Mouse (Mus musculus): ENCODE data around the gene Gm2001.
"Not testable (repeated sequence)": the region's sequence is repeated elsewhere in the genome, so short reads cannot be mapped to it uniquely, and the experiment has no call there.

Gene Gm2001

DNA sequence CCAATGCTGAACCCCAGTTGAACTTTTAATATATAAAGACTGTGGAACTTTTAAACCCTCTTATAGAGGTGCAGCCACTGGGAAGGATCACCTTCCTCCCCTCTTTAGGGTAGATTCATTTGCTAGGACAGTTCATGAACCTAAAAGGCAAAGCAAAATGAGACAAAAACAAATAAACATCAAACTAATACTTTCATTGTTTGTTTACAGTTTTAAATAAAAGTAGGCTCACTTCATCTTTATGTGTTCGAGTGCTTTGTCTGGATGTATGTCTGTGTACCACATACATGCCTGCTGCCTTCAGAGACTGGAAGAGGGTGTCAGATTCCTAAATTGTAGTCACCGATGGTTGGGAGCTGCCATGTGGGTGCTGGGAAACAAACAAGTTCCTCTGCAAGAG is at the start of gene Gm2001:
Gm2001 (minus strand) TSS at position 101 of the 400 bp plus-strand sequence.
- in situ Hi-C loops (cut with MboI, MseI), result not testable (repeated sequence)

DNA sequence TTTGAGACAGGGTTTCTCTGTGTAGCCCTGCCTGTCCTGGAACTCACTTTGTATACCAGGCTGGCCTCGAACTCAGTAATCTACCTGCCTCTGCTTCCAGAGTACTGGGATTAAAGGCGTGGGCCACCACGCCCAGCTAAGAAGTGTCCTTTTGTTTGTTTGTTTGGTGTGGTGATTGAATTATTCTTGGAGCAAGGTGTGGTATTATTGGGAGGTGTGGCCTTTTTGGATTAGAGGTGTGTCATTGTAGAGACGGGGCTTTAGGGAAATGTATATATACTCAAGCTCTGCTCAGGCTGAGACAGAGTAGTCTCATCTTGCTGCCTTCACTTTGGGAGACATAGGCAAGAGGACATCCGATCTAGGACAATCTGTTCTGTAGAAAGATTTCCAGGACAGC is 31.6 kb upstream of the Gm2001 start, which contains the start of gene Gm2016:
Gm2016 (plus strand) TSS at position 301 of the 400 bp plus-strand sequence.
- in situ Hi-C loops (cut with MboI, MseI), result not testable (repeated sequence)

DNA sequence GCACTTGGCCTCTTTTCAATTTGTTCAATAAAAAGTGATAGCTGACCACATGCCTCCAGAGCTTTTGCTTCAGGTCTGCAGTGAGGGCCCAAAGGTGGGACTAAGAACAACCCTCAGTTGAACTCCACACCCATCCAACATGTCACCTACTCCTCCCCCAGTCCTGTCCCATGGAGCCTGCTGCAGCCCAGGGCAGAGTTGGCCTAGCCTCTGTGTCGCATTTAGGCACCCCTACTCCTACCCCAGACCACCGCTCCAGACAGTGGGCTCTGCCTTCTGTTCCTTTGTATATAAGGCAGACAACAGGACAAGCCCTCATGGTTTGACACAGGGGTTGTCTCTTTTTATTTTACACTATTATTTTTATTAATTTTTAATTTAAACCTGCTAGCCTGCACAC is 21.9 kb upstream of the Gm2001 start:
- in situ Hi-C loops (cut with MboI, MseI), result not testable (repeated sequence)

DNA sequence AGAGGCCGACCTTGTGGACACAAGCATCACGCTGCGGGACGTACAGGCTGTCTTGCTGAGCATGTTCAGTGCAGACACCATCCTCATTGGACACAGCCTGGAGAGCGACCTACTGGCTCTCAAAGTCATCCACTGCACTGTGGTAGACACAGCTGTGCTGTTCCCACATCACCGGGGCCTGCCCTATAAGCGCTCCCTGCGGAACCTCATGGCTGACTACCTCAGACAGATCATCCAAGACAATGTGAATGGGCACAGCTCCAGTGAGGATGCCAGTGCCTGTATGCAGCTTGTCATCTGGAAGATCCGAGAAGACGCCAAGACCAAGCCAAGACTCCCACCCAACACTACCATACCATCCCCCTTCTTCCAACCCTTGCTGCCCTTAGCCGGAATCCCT is 21.5 kb upstream of the Gm2001 start:
- in situ Hi-C loops (cut with MboI, MseI), result not testable (repeated sequence)

DNA sequence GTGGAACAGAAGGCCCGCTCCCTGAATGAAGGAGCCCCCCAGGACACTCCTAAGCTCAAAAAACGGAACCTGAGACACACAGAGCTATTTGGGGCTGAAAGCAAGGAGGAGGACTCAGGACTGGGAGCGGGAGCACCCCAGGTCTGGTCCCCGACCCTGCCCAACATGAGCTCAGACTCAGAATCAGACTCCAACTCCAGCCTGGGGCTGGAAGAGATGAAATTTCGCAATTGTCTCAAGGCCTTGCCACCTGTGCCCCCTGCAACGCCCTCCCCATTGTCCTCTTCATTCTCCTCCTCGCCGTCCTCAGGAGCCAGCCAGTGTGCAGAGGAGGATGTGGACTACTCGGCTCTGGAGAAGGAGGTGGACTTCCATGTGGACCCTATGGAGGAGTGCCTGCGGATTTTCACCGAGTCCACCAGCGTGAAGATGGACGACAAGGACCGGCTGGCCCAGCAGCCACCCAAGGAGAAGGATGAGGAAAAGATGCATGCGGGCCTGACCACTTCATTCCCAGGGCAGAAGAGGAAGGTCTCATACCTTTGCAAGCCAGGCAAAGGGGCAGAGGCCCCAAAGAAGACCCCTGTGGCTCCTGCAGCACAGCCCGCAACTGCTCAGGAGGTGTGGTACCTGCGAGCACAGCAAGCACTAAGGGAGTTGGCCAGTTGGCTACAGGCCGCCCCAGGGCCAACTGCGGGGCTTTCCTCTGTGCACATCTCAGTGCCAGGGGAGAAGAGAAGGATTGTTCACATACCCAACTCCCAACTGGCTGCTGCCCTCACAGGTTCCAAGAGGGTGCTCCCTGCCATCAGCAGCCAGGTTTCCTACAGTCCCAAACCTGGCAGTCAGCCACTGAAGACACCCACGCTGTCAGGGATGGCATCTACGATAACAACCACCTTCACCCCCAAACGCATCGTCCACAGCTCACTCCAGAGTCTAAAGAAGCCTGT is 19.9 kb upstream of the Gm2001 start:
- in situ Hi-C loops (cut with MboI, MseI), result not testable (repeated sequence)

DNA sequence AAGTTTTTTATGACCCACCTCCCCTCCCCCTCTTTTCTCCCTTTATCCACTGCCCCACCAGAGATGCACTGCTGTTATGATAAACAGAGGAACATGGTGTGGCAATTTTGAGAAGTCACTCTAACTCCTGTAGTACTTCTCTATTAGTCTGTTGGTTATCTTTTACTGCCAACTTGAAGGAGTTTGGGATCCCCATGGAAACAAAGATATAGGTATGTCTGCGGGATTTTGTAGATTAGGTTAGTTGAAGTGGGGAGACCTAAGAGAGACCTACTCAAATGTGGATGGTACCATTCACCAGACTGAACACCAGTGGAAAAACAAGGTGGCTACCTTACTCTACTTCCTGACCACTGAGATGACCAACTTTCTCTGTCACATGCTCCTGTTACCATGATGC is 13.9 kb upstream of the Gm2001 start:
- in situ Hi-C loops (cut with MboI, MseI), result not testable (repeated sequence)

DNA sequence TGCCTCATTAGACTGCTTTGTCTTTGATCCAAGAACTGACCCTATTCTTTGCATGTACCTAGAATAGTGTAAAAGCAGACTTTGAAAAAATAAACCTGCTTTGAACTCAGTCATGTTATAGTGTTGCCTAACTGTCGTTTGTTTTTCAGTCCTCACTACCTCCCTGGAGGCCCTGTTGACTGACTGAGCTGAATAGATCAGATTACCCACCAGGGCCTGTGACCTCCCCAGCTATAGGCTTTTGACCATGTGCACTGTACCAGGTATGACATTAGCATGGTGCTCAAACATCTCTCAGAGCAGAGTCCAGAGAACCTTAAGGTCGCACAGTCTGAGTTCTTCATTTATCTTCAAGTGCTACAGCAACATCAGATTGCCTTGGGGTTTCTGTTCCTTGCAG is 8.5 kb upstream of the Gm2001 start:
- in situ Hi-C loops (cut with MboI, MseI), result loop anchor here (5.0 kb wide), 1 partner anchor 193 kb away; no protein-coding TSS in a partner anchor

DNA sequence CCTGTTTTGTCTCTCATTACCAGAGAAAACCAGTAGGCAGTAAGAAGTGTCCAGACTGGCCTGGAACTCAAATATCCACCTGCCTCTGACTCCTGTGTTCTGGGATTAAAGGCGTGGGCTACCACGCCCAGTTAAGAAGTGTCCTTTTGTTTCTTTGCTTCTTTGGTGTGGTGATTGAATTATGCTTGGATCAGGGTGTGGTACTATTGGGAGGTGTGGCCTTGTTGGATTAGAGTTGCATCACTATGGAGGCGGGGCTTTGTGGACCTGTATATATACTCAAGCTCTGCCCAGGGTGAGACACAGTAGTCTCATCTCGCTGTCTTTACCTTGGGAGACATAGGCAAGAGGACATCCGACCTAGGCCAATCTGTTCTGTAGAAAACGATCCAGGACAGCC is 25.9 kb downstream of the Gm2001 start, which contains the start of gene BB287469:
BB287469 (plus strand) TSS at position 301 of the 400 bp plus-strand sequence.
- in situ Hi-C loops (cut with MboI, MseI), result loop anchor here (5.0 kb wide), 2 partner anchors 199 to 326 kb away; partner anchors contain the start of gene Gm4027

DNA sequence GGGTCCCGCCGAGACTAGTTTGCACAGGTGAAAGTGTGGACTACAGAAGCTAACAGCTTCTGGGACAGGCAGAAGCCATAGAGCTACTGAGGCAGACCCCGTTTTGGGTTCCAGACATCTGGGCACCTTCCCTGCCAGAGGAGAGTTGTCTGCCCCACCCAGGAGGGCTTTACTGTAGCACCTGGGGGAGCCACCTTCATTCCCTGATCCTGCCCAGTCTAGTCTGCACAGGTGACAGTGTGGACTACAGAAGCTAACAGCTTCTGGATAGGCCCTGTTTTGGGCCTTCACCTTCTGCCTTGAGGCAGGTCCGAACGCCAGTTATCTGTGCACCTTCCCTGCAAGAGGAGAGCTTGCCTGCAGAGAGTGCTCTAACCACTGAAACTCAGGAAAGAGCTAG is 44.2 kb downstream of the Gm2001 start:
- in situ Hi-C loops (cut with MboI, MseI), result loop anchor here (10.0 to 25.0 kb wide), 2 partner anchors 89 to 457 kb away; partner anchors contain the start of genes Gm2022 and Gm8332

DNA sequence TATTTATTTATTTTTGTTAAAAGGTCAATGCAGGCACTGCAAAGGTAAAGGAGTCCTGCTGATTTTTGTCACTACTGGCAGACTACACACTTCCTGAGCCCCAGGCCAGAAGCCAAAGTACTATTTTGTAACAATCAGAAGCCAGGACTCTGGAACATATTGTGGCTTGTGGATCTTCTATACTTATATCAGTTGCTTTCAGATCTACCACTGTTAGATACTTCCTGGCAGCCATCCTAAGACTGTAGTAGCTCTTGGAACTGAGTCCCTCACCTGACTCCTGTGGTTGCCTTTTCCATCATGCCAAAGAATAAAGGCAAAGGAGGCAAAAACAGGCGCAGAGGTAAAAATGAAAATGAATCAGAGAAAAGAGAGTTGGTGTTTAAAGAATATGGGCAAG is 46.9 kb downstream of the Gm2001 start, which contains the start of gene Gm21936:
Gm21936 (plus strand) TSS at position 301 of the 400 bp plus-strand sequence.
- in situ Hi-C loops (cut with MboI, MseI), result loop anchor here (10.0 to 25.0 kb wide), 2 partner anchors 92 to 460 kb away; partner anchors contain the start of genes Gm2022 and Gm8332
